Mouse (Mus musculus): ENCODE data around the gene Adm2.

DNA sequence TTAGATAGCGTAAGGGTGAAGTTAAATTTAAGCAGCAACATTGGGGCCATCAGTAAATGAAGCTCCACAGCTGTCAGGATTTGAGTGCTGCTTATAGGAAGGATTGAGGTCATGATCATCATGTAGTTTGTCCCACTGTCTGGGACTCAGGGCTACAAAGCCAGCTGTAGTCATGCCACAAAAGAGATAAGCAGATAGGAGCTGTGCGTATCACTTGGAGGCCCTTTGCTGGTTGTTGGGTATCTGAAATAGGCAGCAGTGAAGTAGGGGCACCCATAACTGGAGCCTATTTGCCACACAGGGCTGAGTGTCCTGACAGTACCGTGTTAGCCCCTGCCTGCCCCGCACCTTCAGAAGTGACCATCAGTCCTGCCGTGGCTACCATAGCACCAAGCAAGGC lies 37.0 kb upstream of the Adm2 start:
- TF ChIP-seq POLR2A (IDR thresholded peaks at IDR 0.05; ENCODE audit: borderline replicate concordance, insufficient read depth, low read length) (no peak), CTCF (IDR thresholded peaks at IDR 0.05; ENCODE audit: borderline replicate concordance, insufficient read depth, low read depth, low read length) (no peak)

Measured in cerebellum, adult 2 months (tissue).